Mouse (Mus musculus) bone marrow, adult 2 months (tissue): Measurements from ENCODE around the gene 4921509C19Rik.
"Not testable (repeated sequence)": the region's sequence is repeated elsewhere in the genome, so short reads cannot be mapped to it uniquely, and the experiment has no call there.

ENCODE experiments used
- CTCF ChIP-seq: fragments of 200-500 bp; IDR thresholded peaks from 2 replicates; pipeline ENCODE4 v1.5.1; 2011; ENCODE audit warnings: low read length, control low read depth; ENCODE audit not compliant: control insufficient read depth, insufficient read depth
- POLR2A ChIP-seq: fragments of 200-500 bp; IDR thresholded peaks from 2 replicates; pipeline ENCODE4 v1.6.1; 2011; ENCODE audit warnings: low read depth, mild to moderate bottlenecking, control low read depth, low read length, borderline replicate concordance; ENCODE audit not compliant: control insufficient read depth

GRCm38 (mm10) chr2:151434203-151434602 is 41.8 kb downstream of the 4921509C19Rik start:
- TF ChIP-seq CTCF, POLR2A: not testable (repeated sequence)
